Mouse (Mus musculus): ENCODE measurements around the gene Cd83. TPM values are rescaled to one million over a fixed set of nuclear protein-coding genes. Genes with fewer than 3 reads are reported as not detected.

Gene Cd83
- total and polyA plus RNA-seq, 2 experiments from 2014 or later: 2.3 to 4.4 TPM

DNA sequence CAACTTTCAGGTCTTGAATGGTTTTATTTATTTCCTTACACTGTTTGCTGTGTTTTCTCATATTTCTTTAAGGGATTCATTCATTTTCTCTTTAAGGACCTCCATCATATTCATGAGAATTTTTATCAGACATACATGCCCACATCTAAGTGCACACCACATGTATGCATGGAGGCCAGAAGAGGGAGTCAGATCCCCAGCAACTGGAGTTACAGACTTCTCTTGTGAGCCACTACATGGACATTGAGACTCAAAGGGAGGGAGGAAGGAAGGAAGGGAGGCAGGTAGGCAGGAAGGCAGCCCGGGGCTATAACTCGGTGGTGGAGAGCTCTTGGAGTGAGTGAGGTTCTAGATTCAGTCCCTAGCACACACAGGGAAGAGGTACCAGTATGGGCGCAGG lies 34.3 kb upstream of the Cd83 start:
- no peak overlapping the region for H3K4me2 ChIP-seq (ENCODE audit: low read depth, low read length)

DNA sequence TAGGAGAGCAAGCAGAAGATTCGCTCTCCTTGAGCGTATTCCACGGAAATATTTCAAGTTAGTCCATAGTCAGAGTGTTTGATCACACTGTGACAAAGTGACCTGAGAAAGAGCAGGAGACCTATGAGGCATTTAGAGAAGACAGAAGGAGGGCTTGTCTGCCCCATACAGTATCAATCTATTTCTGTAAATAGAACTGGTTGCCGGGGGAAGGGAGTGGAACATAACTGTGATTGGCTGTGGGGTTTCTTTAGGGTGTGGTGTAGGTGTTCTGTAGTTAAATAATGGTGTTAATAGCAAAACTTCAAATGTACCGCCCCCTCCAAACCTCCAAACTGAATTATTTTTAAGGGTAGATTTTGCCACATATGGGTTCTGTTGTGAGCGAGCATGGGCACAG lies 33.6 kb upstream of the Cd83 start:
- ATAC-seq (ENCODE audit: insufficient read depth, low read depth) (no peak), DNase-seq (ENCODE audit: low spot score) (no peak)
- no peak for TF ChIP-seq CTCF (IDR thresholded peaks at IDR 0.05; ENCODE audit: low read depth)
- no peak for TF ChIP-seq EP300 (IDR thresholded peaks at IDR 0.05; ENCODE audit: low read depth)
- Histone ChIP-seq H3K4me2 (ENCODE audit: low read depth, low read length) (no peak overlapping the region), H3K4me3 (ENCODE audit: low read depth, low read length) (no peak overlapping the region), H3K4me1 (ENCODE audit: control insufficient read depth, insufficient read depth) (no peaks in the 10 kb centered on the region; the same call in 1 of the 2 replicates), H3K9ac (replicated peaks; ENCODE audit: low read depth, low read length) (no peak overlapping the region), H3K9me3 (replicated peaks; ENCODE audit: control insufficient read depth, low read length) (no peaks in the 10 kb centered on the region), H3K36me3 (replicated peaks; ENCODE audit: control insufficient read depth, insufficient read depth, low read length) (no peaks in the 10 kb centered on the region), H3K27me3 (ENCODE audit: control insufficient read depth, insufficient read depth, low read length) (no peaks in the 10 kb centered on the region), H3K27ac (ENCODE audit: low read depth) (no peak overlapping the region)
- 68% methylated on average over 6 of the region's 6 CpGs for WGBS

More for the DNA sequence above, 34.3 kb upstream of the Cd83 start:
- H3K27ac ChIP-seq (ENCODE audit: low read depth): no peak overlapping the region
- no peaks in the 10 kb centered on the region; the same call in 1 of the 2 replicates for H3K4me1 ChIP-seq (ENCODE audit: control insufficient read depth, insufficient read depth)
- ATAC-seq (ENCODE audit: insufficient read depth, low read depth): no peak
- H3K36me3 ChIP-seq (replicated peaks; ENCODE audit: control insufficient read depth, insufficient read depth, low read length): no peaks in the 10 kb centered on the region
- H3K27me3 ChIP-seq (ENCODE audit: control insufficient read depth, insufficient read depth, low read length): no peaks in the 10 kb centered on the region
- 62% methylated on average over 3 of the region's 3 CpGs for WGBS
- no peak overlapping the region for H3K4me3 ChIP-seq (ENCODE audit: low read depth, low read length)
- H3K9ac ChIP-seq (replicated peaks; ENCODE audit: low read depth, low read length): no peak overlapping the region
- no peaks in the 10 kb centered on the region for H3K9me3 ChIP-seq (replicated peaks; ENCODE audit: control insufficient read depth, low read length)
- peak; percentile 48 for TF ChIP-seq CTCF (IDR thresholded peaks at IDR 0.05; ENCODE audit: low read depth)
- TF ChIP-seq EP300 (IDR thresholded peaks at IDR 0.05; ENCODE audit: low read depth): no peak
- no peak for DNase-seq (ENCODE audit: low spot score)

DNA sequence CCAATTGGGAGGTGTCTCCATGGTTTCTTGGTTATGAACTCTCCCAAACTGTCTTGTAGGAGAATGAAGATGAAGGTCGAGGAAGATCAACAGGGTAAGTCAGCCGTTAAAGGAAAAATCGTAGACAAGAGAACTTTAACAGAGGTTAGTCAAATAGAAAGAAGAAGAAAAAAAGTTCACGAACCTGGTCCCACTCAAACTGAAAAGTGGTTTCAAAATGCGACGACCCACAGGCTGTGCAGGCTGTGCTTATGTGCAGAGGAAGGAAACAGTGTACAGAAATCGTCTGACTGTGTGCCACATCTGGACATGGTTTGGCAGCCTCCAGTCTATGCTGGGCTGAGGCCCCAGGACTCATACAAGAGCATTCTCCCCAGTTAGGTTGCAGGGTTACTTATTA lies 32.2 kb upstream of the Cd83 start:
- H3K27me3 ChIP-seq (ENCODE audit: control insufficient read depth, insufficient read depth, low read length): no peaks in the 10 kb centered on the region
- H3K36me3 ChIP-seq (replicated peaks; ENCODE audit: control insufficient read depth, insufficient read depth, low read length): no peaks in the 10 kb centered on the region
- no peak for TF ChIP-seq CTCF (IDR thresholded peaks at IDR 0.05; ENCODE audit: low read depth)
- no peak for TF ChIP-seq EP300 (IDR thresholded peaks at IDR 0.05; ENCODE audit: low read depth)
- H3K4me2 ChIP-seq (ENCODE audit: low read depth, low read length): no peak overlapping the region
- 79% methylated on average over 7 of the region's 7 CpGs for WGBS
- no peak overlapping the region for H3K4me3 ChIP-seq (ENCODE audit: low read depth, low read length)
- H3K9me3 ChIP-seq (replicated peaks; ENCODE audit: control insufficient read depth, low read length): no peaks in the 10 kb centered on the region
- no peak overlapping the region for H3K27ac ChIP-seq (ENCODE audit: low read depth)
- H3K9ac ChIP-seq (replicated peaks; ENCODE audit: low read depth, low read length): no peak overlapping the region
- ATAC-seq (ENCODE audit: insufficient read depth, low read depth): no peak
- DNase-seq (ENCODE audit: low spot score): no peak
- H3K4me1 ChIP-seq (ENCODE audit: control insufficient read depth, insufficient read depth): no peaks in the 10 kb centered on the region; the same call in 1 of the 2 replicates

DNA sequence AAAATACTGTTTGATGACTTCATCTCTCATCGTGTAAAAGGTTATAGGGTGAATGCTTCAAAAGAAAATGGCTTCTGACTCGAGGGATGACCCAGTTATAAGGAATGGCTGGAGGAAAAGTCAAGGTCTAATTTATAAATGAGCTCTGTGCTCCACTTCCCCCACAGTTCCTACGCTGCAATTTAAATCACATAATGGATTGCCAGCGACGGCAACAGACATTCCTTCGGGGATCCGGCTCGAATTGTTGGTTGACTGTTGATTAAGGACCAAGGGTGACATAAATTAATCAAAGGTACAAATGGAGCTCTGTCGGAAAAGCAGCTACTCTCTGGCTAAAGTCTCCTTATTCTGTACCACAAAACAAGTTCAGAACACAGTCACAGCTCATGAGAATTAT lies 30.9 kb upstream of the Cd83 start:
- H3K36me3 ChIP-seq (replicated peaks; ENCODE audit: control insufficient read depth, insufficient read depth, low read length): no peaks in the 10 kb centered on the region
- ATAC-seq (ENCODE audit: insufficient read depth, low read depth): no peak
- WGBS: 71% methylated on average over 9 of the region's 9 CpGs

DNA sequence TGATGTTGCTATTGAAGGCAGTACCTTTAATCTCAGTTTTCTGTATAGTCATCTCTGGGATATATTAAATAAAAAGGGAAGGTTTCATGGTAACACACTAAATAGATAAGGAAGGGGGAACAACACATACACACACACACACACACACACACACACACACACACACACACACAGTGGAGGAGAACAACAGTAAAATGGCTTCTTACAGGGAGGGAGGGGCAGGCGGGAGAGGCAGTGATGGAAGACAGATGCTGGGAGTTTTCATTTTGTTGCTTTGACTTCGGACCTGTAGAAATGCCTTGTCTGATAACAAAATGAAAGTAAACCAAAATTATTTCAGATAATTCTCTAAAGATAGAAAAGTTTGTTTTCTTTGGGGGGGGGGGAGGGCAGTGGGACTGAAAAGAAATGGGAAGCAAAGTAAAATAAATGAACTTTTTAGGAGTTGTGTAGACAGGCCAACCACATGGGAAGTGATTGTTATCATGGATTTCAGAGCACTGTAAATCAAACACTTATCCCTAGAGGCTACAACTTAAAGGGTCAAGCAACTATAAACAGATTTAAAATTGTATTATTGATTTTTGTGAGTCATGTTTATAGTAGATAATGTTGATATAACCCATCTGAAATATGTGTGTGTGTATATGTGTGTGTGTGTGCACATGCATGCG lies 30.0 kb upstream of the Cd83 start:
- Histone ChIP-seq H3K4me3 (ENCODE audit: low read depth, low read length) (no peak overlapping the region), H3K36me3 (replicated peaks; ENCODE audit: control insufficient read depth, insufficient read depth, low read length) (no peaks in the 10 kb centered on the region), H3K4me2 (ENCODE audit: low read depth, low read length) (no peak overlapping the region), H3K27me3 (ENCODE audit: control insufficient read depth, insufficient read depth, low read length) (no peaks in the 10 kb centered on the region), H3K4me1 (ENCODE audit: control insufficient read depth, insufficient read depth) (no peaks in the 10 kb centered on the region; the same call in 1 of the 2 replicates), H3K9ac (replicated peaks; ENCODE audit: low read depth, low read length) (no peak overlapping the region), H3K27ac (ENCODE audit: low read depth) (no peak overlapping the region), H3K9me3 (replicated peaks; ENCODE audit: control insufficient read depth, low read length) (no peaks in the 10 kb centered on the region)
- WGBS: 71% methylated on average over 3 of the region's 3 CpGs
- TF ChIP-seq CTCF (IDR thresholded peaks at IDR 0.05; ENCODE audit: low read depth): no peak
- TF ChIP-seq EP300 (IDR thresholded peaks at IDR 0.05; ENCODE audit: low read depth): no peak
- ATAC-seq (ENCODE audit: insufficient read depth, low read depth): no peak
- DNase-seq (ENCODE audit: low spot score): no peak

More for the DNA sequence above, 30.9 kb upstream of the Cd83 start:
- H3K27ac ChIP-seq (ENCODE audit: low read depth): no peak overlapping the region
- H3K4me1 ChIP-seq (ENCODE audit: control insufficient read depth, insufficient read depth): no peaks in the 10 kb centered on the region; the same call in 1 of the 2 replicates
- TF ChIP-seq CTCF (IDR thresholded peaks at IDR 0.05; ENCODE audit: low read depth) (no peak), EP300 (IDR thresholded peaks at IDR 0.05; ENCODE audit: low read depth) (no peak)
- H3K4me2 ChIP-seq (ENCODE audit: low read depth, low read length): no peak overlapping the region
- no peak overlapping the region for H3K4me3 ChIP-seq (ENCODE audit: low read depth, low read length)
- H3K9me3 ChIP-seq (replicated peaks; ENCODE audit: control insufficient read depth, low read length): no peaks in the 10 kb centered on the region
- DNase-seq (ENCODE audit: low spot score): no peak
- H3K9ac ChIP-seq (replicated peaks; ENCODE audit: low read depth, low read length): no peak overlapping the region
- H3K27me3 ChIP-seq (ENCODE audit: control insufficient read depth, insufficient read depth, low read length): no peaks in the 10 kb centered on the region

DNA sequence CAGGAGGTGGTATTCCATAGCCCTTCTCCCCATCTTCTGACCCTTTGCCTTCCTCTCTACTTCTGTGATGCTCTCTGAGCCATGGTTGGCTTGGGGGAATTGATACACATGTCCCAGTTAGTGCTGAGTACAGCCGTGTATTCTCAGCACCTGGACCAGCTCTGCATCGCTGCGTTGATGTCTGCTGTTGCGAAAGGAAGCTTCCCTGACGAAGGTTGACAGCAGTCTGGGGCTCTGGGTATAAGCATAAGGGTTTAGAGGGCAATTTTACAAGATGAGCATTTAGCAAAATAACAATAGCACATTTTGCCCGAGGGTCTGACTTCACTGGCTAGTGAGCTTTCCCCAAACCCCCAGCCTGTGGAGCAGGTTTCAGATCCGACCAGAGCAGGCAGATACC lies 29.0 kb upstream of the Cd83 start:
- Histone ChIP-seq H3K27ac (ENCODE audit: low read depth) (no peak overlapping the region), H3K4me3 (ENCODE audit: low read depth, low read length) (no peak overlapping the region), H3K9me3 (replicated peaks; ENCODE audit: control insufficient read depth, low read length) (no peaks in the 10 kb centered on the region), H3K36me3 (replicated peaks; ENCODE audit: control insufficient read depth, insufficient read depth, low read length) (no peaks in the 10 kb centered on the region), H3K27me3 (ENCODE audit: control insufficient read depth, insufficient read depth, low read length) (no peaks in the 10 kb centered on the region), H3K4me1 (ENCODE audit: control insufficient read depth, insufficient read depth) (no peaks in the 10 kb centered on the region; the same call in 1 of the 2 replicates), H3K4me2 (ENCODE audit: low read depth, low read length) (no peak overlapping the region), H3K9ac (replicated peaks; ENCODE audit: low read depth, low read length) (no peak overlapping the region)
- no peak for DNase-seq (ENCODE audit: low spot score)
- no peak for ATAC-seq (ENCODE audit: insufficient read depth, low read depth)
- 72% methylated on average over 7 of the region's 7 CpGs for WGBS
- TF ChIP-seq EP300 (IDR thresholded peaks at IDR 0.05; ENCODE audit: low read depth) (no peak), CTCF (IDR thresholded peaks at IDR 0.05; ENCODE audit: low read depth) (no peak)

All from heart, postnatal 0 days (tissue).